Mouse (Mus musculus) cortical plate, adult 2 months (tissue): ENCODE measurements around the gene Ttll9. TPM values are rescaled to one million over a fixed set of nuclear protein-coding genes. Genes with fewer than 3 reads are reported as not detected.

Experiments used
- H3K27ac ChIP-seq: fragments of 200-500 bp; 2 replicates; pipeline ENCODE4 v1.5.1; 2012; ENCODE audit warnings: low read length, control low read depth, inconsistent platforms; ENCODE audit not compliant: insufficient read depth
- H3K4me1 ChIP-seq: fragments of 200-500 bp; 2 replicates; pipeline ENCODE4 v1.6.1; 2011; ENCODE audit warnings: low read length; ENCODE audit not compliant: control insufficient read depth, insufficient read depth
- H3K4me3 ChIP-seq: fragments of 200-500 bp; 2 replicates; pipeline ENCODE4 v1.5.1; 2011; ENCODE audit warnings: mild to moderate bottlenecking, low read length, control low read depth; ENCODE audit not compliant: insufficient read depth
- CTCF ChIP-seq: fragments of 200-500 bp; IDR thresholded peaks from 2 replicates; pipeline ENCODE4 v1.5.1; 2011; ENCODE audit warnings: mild to moderate bottlenecking, control low read depth, low read length; ENCODE audit not compliant: insufficient read depth; ENCODE audit errors: extremely low read depth
- POLR2A ChIP-seq: fragments of 200-500 bp; IDR thresholded peaks from 2 replicates; pipeline ENCODE4 v1.6.1; 2011; ENCODE audit warnings: mild to moderate bottlenecking, low read length, control low read depth; ENCODE audit not compliant: insufficient read depth; ENCODE audit errors: extremely low read depth
- polyA plus RNA-seq: library from polyadenylated mRNA; depleted of rRNA; stranded (reverse); fragments of >200 nt; gene quantifications from 2 replicates; pipeline ENCODE4 v1.2.3, GENCODE M21; 2012

Gene Ttll9
- polyA plus RNA-seq, 1 experiment: 1.7 TPM

DNA sequence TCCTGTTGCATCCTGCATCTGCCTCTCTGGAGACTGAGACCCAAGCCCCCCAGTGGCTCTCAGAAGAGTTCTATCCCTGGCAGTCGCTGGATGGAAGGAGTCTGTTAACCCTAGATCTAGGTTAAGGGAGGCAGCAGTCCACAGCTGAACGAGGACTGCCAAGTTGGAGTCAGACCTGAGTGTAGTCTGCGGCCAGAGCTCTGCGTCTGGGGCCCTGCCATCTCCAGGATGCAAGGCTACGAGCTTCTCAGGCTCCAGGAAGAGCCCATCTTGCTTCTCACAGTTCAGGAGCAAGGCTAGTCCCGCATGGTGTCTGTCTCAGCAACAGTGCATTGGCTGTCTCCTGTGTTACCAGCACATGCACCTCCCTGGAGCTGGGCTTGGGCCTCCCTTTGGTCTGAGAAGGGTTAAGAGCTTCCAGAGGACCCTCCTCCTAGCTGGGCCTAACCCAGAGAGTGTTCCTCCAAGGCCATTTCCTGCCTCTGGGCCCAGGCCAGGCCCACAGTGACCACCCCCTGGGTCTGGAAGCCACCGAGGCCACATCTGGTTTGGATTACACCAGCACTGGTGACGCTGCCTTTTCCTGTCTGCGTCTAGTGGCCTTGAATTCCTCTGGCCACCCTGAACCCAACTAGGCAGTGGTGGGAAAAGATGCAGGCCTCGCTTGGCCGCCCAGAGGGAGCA lies 37.0 kb upstream of the Ttll9 start:
- no peak overlapping the region for H3K4me3 ChIP-seq
- no peak overlapping the region for H3K27ac ChIP-seq
- TF ChIP-seq CTCF (no peak), POLR2A (no peak)
- no peaks in the 10 kb centered on the region for H3K4me1 ChIP-seq

DNA sequence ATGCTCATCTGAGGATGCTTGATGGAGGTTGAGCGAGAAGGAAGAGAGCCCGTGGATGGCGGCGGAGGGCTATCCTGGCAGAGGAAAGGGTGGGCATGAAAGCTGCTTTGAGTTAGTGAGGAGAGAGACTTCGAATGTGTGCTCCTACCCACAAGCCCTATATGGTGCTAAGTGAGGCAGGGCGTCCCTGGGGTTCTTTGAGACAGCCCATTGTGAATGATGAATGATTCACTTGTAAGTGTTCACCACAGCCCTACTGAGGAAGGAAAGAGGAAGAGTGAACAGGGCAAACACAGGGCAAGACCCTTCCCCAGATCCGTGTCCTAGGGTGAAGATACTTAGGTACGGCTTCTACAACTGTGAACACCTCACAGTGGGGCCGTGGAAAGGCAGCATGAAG lies 35.4 kb upstream of the Ttll9 start:
- no peak for TF ChIP-seq CTCF
- no peak overlapping the region for H3K27ac ChIP-seq
- no peaks in the 10 kb centered on the region for H3K4me1 ChIP-seq
- no peak overlapping the region for H3K4me3 ChIP-seq

DNA sequence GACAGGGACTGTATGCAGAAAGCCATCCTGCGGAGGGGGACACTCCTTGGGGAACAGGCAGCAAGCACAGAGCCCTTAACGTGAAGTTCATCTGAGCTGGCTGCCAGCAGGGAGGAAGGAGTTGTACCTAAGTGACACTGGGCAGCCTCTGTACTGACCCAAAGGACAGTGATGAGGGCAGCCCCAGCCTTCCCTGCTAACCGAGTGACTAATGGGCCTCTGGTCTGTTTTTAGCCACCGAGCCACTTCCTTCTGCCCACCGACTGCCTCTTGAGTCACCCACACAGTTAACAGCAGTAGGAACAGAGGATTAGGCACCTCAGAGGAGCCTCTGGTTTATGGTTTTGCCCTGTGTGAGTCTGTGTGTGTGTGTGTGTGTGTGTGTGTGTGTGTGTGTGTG lies 34.9 kb upstream of the Ttll9 start:
- no peak for TF ChIP-seq POLR2A
- Histone ChIP-seq H3K4me1 (no peaks in the 10 kb centered on the region), H3K27ac (no peak overlapping the region), H3K4me3 (no peak overlapping the region)

DNA sequence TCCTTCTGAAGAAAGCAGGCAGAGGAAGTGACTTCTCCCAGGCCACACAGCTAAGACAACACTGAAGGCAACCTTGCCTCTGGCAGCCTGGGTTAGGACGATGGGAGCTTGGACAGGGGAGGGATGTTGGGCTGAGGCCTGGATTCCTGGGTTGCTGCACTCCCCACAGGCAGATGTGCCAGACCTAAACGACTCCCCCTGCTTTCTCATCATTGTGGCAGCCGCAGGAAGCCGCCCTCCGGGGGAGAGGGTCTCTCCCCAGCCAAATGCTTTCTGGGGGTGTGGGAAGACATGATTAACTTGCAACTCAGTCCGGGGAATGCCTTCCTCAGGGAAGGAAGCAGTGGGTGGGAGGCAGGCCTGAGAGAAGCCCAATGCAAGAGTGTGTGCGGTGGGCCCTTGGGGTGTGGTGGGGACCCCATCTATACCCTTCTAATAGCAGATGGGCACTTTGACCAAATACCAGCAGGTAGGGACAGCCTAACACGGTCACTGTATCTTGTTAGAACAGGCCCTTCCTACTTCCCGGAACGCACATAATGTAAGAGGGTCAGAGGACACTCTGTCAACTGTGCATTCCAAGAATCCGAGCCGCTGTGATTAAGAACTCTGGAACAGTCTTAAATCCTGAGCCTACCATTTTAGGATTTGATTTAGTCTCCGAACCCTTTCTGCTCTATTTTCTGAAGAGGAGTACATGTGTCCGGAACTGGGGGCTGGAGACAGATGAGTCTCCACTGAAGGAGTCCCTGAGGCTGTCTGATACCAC lies 33.9 kb upstream of the Ttll9 start:
- H3K4me3 ChIP-seq: no peak overlapping the region
- TF ChIP-seq POLR2A: no peak
- TF ChIP-seq CTCF: no peak
- no peak overlapping the region for H3K27ac ChIP-seq
- no peaks in the 10 kb centered on the region for H3K4me1 ChIP-seq

DNA sequence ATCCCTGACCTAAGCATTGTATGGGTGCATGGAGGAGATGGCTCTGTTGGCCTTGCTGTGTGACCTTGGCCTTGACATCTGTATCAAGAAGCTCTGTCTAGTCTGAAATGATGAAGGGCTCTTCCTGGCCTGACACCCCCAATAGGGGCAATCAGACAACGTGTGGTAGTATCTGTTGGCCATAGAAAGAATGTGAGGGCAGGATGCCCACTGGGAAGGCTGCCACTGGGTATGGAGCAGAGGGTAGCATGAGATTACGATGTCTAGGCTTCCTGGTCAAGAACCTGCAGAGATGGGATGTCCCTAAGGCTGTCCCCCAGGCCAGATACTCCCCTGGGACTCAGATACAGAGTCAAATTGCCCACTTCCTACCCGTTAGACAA lies 33.3 kb upstream of the Ttll9 start:
- TF ChIP-seq CTCF: no peak
- H3K4me1 ChIP-seq: no peaks in the 10 kb centered on the region
- H3K27ac ChIP-seq: no peak overlapping the region
- no peak overlapping the region for H3K4me3 ChIP-seq

DNA sequence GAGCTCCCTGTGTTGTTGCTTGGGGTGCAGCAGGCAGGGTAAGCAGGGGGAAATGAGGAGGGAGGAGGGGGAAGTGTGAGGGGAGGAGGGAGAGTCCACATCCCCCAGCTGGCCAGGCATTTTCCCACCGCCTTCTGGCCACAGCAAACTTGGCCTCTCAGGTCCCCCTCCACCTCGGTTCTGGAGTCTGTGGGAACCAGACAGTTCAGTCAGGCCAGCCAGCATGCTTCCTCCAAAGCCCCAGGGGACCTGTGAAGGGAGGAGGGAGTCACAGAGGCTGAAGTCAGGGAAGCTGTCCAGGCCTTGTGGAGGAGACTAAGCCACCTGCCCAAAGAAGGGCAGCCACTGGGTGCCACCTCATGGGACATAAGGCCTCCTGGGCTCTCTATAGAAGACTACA lies 32.0 kb upstream of the Ttll9 start:
- no peak overlapping the region for H3K4me3 ChIP-seq
- TF ChIP-seq POLR2A (no peak), CTCF (no peak)
- no peaks in the 10 kb centered on the region for H3K4me1 ChIP-seq
- H3K27ac ChIP-seq: no peak overlapping the region

DNA sequence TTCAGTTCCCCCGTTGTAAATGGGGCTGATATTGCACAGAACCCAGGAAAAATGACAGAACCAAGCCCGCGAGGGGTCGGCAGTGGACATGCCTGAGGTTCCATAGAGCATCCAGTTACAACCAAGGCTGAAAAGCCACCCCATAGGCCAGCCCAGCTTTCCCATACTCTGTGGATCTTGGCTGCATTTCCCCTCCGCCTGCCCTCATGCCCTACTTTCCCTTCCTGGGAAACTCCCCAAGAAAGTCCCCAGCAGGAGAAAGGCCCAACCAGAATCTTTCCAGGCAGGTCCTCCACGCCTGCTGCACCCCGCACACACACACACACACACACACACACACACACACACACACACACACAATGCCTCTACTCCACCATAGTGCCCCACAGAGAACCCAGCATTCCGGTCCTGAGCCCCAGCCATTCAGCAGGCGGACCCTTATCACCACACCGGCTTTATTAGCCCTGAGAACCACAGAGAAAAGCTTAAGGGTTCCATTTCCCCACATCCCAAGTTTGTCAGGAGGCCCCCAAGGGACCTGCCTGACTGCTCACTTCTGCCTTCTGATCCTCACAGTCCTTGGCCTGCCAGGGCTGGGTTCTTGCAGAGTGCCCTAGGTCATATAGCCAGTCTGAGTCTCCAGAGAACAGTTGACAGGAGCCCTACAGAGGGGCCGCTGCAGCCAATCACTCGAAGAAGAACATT lies 30.7 kb upstream of the Ttll9 start:
- Histone ChIP-seq H3K4me3 (no peak overlapping the region), H3K27ac (no peak overlapping the region), H3K4me1 (no peaks in the 10 kb centered on the region)
- TF ChIP-seq POLR2A (no peak), CTCF (no peak)

DNA sequence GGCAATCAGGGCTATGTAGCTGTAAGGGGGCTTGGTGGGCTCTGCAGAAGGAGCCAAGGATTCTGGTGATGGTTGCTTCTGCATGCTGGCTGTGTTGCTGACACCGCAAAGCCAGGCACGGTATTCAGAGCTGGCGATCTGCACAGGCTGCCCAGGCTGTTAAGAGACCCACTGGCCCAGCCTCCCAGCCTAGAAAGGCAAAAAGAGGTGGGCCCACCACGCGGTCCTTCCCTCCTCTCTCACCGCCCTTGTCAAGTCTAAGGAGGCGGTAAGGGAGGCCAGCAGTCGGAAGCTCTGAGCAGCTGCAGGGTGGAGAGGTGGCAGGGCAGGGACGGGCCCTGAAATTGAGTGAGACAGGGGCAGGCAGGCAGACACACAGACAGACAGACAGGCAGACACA lies 29.2 kb upstream of the Ttll9 start, which contains the start of gene Foxs1:
Gene Foxs1, minus strand, starts transcription at position 161 of the 400 bp plus-strand sequence.
- Histone ChIP-seq H3K4me1 (no peaks in the 10 kb centered on the region), H3K27ac (no peak within 1 kb of the TSS), H3K4me3 (no peak within 1 kb of the TSS)
- TF ChIP-seq CTCF (no peak), POLR2A (no peak)

DNA sequence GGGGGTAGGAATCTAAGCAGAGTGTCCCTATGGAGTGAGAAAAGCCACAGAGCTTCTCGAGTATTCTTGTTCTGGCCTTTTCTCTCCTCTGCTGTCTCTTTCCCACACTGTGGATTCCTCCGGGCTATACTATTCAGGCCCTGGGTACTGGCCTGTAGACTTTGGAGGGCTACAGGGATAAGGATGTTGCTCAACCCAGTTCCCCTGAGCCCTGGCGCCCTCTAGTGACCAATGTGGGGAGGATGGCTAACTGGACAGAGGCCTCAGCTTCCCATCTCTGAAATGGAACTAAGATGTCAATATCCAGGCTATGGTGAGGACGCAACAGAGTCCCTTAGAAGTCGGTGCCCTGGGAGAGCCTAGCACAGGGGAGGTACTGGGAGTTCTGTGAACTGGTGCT lies 28.7 kb upstream of the Ttll9 start:
- TF ChIP-seq CTCF: peak; percentile 61
- TF ChIP-seq POLR2A: no peak

DNA sequence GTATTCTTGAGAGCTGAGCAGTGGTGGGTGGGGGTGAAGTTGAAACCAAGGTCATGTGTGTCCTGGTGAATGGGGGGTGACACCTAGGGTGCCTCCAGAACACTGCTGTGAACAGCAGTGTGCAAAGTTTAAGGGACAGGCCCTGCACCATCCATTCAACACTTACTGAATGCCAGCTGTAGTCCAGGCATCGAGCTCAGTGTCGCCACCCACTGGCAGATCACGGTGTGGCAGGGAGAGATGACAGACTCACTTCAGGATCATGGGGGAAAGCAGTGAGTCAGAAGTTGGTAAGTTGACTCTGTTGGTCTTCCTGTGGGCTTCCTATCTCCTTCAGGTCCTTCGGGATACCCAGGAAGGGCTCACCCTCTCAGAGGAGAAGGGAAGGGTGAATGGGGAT lies 22.4 kb upstream of the Ttll9 start:
- TF ChIP-seq CTCF (peak; percentile 73), POLR2A (no peak)
- Histone ChIP-seq H3K4me1 (no peaks in the 10 kb centered on the region), H3K4me3 (no peak overlapping the region), H3K27ac (no peak overlapping the region)

More for the DNA sequence above, 28.7 kb upstream of the Ttll9 start:
- no peak overlapping the region for H3K27ac ChIP-seq
- no peaks in the 10 kb centered on the region for H3K4me1 ChIP-seq
- no peak overlapping the region for H3K4me3 ChIP-seq
